Mouse (Mus musculus): Measurements from ENCODE around the gene Rnf141.

DNA sequence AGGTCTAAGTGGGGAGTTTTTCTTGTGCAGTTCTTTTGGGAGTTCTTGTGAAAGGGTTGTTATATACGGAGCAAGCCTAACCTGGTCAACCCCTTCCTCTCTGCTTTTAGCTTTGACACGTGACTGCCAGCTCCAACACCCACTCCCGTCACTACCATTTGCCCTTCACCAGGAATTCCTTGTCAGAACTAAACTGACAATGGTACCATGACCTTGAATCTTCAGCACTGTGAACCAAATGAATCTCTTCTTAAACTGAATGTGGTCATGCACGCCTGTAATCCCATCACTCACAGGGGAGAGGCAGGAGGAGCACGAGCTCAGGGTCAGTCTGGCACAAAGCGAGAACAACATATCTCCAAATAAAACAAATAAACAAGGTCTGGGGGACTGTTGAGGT, 22.9 kb upstream of the Rnf141 start:
- no peak for TF ChIP-seq CTCF (IDR thresholded peaks at IDR 0.05; ENCODE audit: extremely low read depth, insufficient read depth, insufficient read length, insufficient replicate concordance)
- no peak for TF ChIP-seq POLR2A (IDR thresholded peaks at IDR 0.05; ENCODE audit: low read depth, low read length)
